Mouse (Mus musculus) small intestine, adult 2 months (tissue): ENCODE data around the gene Nucb2. TPM values are rescaled to one million over a fixed set of nuclear protein-coding genes. Genes with fewer than 3 reads are reported as not detected.

Experiments used
- H3K27ac ChIP-seq: fragments of 200-500 bp; 2 replicates; pipeline ENCODE4 v1.5.1; 2012; ENCODE audit warnings: low read depth, low read length, control low read depth, inconsistent platforms; ENCODE audit not compliant: insufficient read depth
- H3K27me3 ChIP-seq: fragments of 200-500 bp; 2 replicates; pipeline ENCODE4 v1.6.1; 2012; ENCODE audit warnings: mild to moderate bottlenecking, moderate library complexity, low read length, inconsistent platforms; ENCODE audit not compliant: control insufficient read depth, insufficient read depth
- H3K36me3 ChIP-seq: fragments of 200-500 bp; 2 replicates; pipeline ENCODE4 v1.6.1; 2012; ENCODE audit warnings: mild to moderate bottlenecking, low read length, control low read depth, inconsistent platforms; ENCODE audit not compliant: control insufficient read depth, insufficient read depth
- H3K4me1 ChIP-seq: fragments of 200-500 bp; 2 replicates; pipeline ENCODE4 v1.6.1; 2012; ENCODE audit warnings: low read length, inconsistent platforms, mixed read lengths; ENCODE audit not compliant: control insufficient read depth, insufficient read depth, insufficient read length
- H3K4me3 ChIP-seq: fragments of 200-500 bp; 2 replicates; pipeline ENCODE4 v1.5.1; 2012; ENCODE audit warnings: low read depth, mild to moderate bottlenecking, control low read depth, inconsistent platforms, low read length, moderate library complexity
- CTCF ChIP-seq: fragments of 200-500 bp; IDR thresholded peaks from 2 replicates; pipeline ENCODE4 v1.5.1; 2012; ENCODE audit warnings: low read depth, mild to moderate bottlenecking, control low read depth, inconsistent platforms, low read length, moderate library complexity, mixed read lengths; ENCODE audit not compliant: insufficient replicate concordance, insufficient read length; ENCODE audit errors: extremely low read depth
- POLR2A ChIP-seq: fragments of 200-500 bp; IDR thresholded peaks from 2 replicates; pipeline ENCODE4 v1.6.1; 2012; ENCODE audit warnings: low read depth, mild to moderate bottlenecking, control low read depth, inconsistent platforms, low read length, moderate library complexity
- WGBS: fragments of 180-500 bp; shearing (Covaris S2); methylation state at CpG from one replicate; pipeline ENCODE4 v1.1.7; 2018; 5-methylcytosine and 5-hydroxymethylcytosine counted together
- polyA plus RNA-seq: library from polyadenylated mRNA; depleted of rRNA; stranded (reverse); fragments of >200 nt; gene quantifications from 2 replicates; pipeline ENCODE4 v1.2.3, GENCODE M21; 2012; rRNA removed

Nucb2 gene
- polyA plus RNA-seq, 1 experiment, result 1.1 TPM

DNA sequence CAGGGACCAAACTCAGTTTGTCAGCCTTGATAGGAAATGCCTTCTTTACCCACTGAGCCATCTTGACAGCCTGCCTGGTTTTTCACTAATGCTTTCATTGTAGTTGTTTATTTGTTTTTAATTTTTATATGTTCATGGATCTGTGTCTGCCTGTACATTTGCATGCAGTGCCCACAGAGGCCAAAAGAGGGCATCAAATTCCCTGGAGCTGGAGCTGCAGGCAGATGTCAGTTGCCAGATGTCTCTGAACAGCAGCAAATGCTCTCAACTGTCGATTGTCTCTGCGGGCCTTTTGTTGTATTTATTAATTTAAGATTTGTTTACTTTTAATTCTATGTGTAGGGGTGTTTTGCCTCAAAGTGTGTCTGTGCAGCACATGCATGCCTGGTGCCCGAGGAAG, 15.6 kb downstream of the Nucb2 start:
- TF ChIP-seq POLR2A (no peak), CTCF (peak; percentile 45; the same call in 1 of the 2 replicates)
- H3K27ac ChIP-seq, result no peak overlapping the region
- H3K4me3 ChIP-seq, result no peak overlapping the region
- H3K4me1 ChIP-seq, result no peaks in the 10 kb centered on the region
- WGBS, result 61% methylated on average over 3 of the region's 3 CpGs
- H3K36me3 ChIP-seq, result no peaks in the 10 kb centered on the region; the same call in none of the 2 replicates
- no peaks in the 10 kb centered on the region for H3K27me3 ChIP-seq

DNA sequence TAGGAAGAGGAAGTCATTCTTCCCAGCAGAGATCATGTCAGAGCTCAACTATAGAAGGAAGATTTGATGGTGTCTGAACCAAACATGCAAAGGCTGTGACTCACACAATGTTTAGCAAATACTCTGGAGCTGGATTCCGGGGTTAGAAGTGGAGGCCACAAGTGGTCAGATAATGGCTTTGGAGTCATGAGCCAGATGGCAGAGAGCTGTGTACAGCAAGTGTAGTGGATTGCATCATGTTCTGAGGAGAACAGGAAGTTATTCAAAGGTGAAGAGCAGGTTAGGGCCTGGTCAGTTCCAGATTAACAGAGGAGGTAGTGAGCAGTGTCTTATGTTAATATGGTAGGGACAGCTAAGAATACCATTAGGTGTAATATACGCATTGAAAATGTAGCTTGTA, 20.4 kb downstream of the Nucb2 start:
- Histone ChIP-seq H3K27ac (no peak overlapping the region), H3K36me3 (peaks cover 6% of the 10 kb centered on the region), H3K27me3 (no peaks in the 10 kb centered on the region), H3K4me1 (no peaks in the 10 kb centered on the region), H3K4me3 (no peak overlapping the region)
- 80% methylated on average over 2 of the region's 2 CpGs for WGBS
- TF ChIP-seq CTCF, result no peak
- no peak for TF ChIP-seq POLR2A

DNA sequence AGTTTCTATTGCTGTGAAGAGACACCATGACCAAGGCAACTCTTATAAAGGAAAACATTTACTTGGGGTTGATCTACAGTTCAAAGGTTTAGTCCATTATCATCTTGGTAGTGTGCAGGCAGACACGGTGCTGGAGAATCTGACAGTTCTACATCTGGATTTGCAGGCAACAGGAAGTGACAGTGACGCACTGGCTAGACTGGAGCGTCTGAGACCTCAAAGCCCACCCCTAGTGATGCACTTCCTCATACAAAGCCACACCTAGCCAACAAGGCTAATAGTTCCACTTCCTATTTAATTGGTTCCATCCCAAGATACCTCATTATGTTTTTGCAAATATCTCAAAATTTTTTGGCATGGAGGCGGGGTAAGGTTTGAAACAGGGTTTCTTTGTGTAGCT, 25.6 kb downstream of the Nucb2 start:
- WGBS, result 54% methylated on average over 4 of the region's 4 CpGs
- no peak overlapping the region for H3K27ac ChIP-seq
- no peaks in the 10 kb centered on the region for H3K4me1 ChIP-seq
- H3K27me3 ChIP-seq, result no peaks in the 10 kb centered on the region
- TF ChIP-seq CTCF (no peak), POLR2A (no peak)
- peaks cover 6% of the 10 kb centered on the region; the same call in 1 of the 2 replicates for H3K36me3 ChIP-seq
- no peak overlapping the region for H3K4me3 ChIP-seq

DNA sequence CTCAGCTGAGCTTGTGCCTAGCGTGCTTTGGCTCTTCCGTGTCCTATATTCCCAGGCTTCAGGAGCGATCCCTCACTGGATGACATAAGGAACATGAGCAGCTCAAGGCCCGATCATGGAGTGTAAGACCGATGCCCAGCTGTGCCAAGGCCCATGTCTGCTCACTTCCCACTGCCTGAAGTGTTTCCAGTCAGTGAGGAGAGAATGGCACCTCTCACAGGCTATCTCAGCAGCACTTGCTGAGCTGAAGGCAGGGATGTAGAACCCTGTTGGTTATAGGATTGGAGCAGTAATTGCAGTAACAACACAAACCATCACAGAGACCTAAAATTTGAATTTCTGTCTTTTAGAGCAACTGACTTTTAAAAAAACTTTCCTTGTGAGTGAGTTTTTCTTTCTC, 26.3 kb downstream of the Nucb2 start:
- TF ChIP-seq CTCF (no peak), POLR2A (no peak)
- H3K27ac ChIP-seq, result no peak overlapping the region
- H3K4me3 ChIP-seq, result no peak overlapping the region
- no peaks in the 10 kb centered on the region for H3K4me1 ChIP-seq
- no peaks in the 10 kb centered on the region for H3K27me3 ChIP-seq
- H3K36me3 ChIP-seq, result peaks cover 6% of the 10 kb centered on the region; the same call in 1 of the 2 replicates
- 93% methylated on average over 5 of the region's 5 CpGs for WGBS

DNA sequence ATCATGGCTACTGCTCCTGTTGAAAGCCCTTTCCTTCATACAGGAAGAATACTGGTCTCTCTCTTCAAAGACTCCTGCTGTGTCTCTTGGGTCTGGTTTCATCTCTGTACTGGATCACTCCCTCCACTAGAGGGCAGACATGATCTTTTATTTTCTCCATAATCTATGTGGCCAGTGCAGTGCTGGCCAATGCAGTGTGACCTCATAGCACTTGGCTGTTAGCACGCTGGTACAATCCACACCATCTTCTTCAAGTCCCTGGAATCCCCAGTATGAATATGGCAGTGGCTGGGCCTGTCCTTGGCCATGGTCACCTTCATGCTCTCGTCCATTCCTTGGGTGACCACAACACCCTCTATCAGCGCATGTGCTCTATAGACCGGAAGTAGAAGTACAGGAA, 27.1 kb downstream of the Nucb2 start:
- no peaks in the 10 kb centered on the region for H3K4me1 ChIP-seq
- H3K27ac ChIP-seq, result no peak overlapping the region
- H3K36me3 ChIP-seq, result peaks cover 5% of the 10 kb centered on the region; the same call in 1 of the 2 replicates
- H3K4me3 ChIP-seq, result no peak overlapping the region
- TF ChIP-seq POLR2A (no peak), CTCF (peak; percentile 42; the same call in 1 of the 2 replicates)
- 78% methylated on average over 4 of the region's 4 CpGs for WGBS
- H3K27me3 ChIP-seq, result no peaks in the 10 kb centered on the region

DNA sequence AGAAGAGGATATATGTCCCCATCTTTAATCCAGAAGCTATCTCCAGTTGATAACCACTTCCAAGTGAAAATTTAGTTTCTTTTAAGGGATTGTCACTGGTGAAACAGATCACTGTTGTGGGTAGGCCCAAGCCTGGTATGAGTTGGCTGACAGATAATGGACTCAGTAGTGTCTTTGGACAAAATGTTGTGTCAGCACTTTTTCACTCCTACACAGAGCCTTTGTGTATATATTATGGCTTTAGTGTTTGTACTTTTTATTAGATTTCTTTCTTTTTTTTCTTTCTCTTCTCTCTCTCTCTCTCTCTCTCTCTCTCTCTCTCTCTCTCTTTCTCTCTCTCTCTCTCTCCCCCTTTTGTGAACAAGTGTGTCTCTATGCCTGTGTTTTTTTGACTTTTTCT, 52.7 kb downstream of the Nucb2 start:
- Histone ChIP-seq H3K27me3 (no peaks in the 10 kb centered on the region), H3K4me3 (no peak overlapping the region), H3K27ac (no peak overlapping the region), H3K36me3 (no peaks in the 10 kb centered on the region), H3K4me1 (no peaks in the 10 kb centered on the region)
- no peak for TF ChIP-seq CTCF

DNA sequence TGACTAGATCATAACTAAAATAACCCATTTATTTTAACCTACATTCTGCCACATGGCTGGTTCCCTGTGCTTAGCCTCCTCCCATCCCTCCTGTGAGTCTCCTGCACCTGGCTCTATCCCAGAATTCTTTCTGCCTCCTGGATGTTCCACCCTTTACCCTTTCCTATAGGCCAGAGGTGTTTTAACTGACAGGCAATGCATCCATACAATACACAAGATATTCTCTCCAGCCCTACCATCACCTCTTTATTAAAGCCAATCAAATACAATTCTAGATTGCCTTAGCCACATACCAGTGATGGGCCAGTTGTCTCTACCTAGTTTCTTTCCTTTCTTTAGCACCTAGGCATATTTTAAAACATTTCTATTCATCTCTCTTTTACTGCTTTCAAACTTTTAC, 70.4 kb downstream of the Nucb2 start:
- TF ChIP-seq POLR2A (no peak), CTCF (no peak)
- no peaks in the 10 kb centered on the region for H3K4me1 ChIP-seq
- H3K27ac ChIP-seq, result no peak overlapping the region
- H3K27me3 ChIP-seq, result no peaks in the 10 kb centered on the region
- no peak overlapping the region for H3K4me3 ChIP-seq
- H3K36me3 ChIP-seq, result no peaks in the 10 kb centered on the region

Other genes with a start within 250 kb of the Nucb2 start
- gene Plekha7, start 196.0 kb upstream of the Nucb2 start, polyA plus RNA-seq, result 18.8 and 38.2 TPM in 2 replicates
- gene Rps13, start 170.2 kb upstream of the Nucb2 start, polyA plus RNA-seq, result 15.1 and 40.2 TPM in 2 replicates
- gene Pik3c2a, start 60.9 kb upstream of the Nucb2 start, polyA plus RNA-seq, result 1.4 and 1.6 TPM in 2 replicates